Mouse (Mus musculus) C2C12 (cell line): ENCODE measurements around the gene Sv2b.

ENCODE experiments used
- CEBPB ChIP-seq: IDR thresholded peaks from one replicate; pipeline ENCODE4 v1.6.1; 2011; ENCODE audit warnings: low read depth, mild to moderate bottlenecking, control low read depth, moderate library complexity
- CTCF ChIP-seq: IDR thresholded peaks from one replicate; pipeline ENCODE4 v1.5.1; 2011; ENCODE audit not compliant: control insufficient read depth, insufficient read depth, insufficient read length
- FOSL1 ChIP-seq: IDR thresholded peaks from one replicate; pipeline ENCODE4 v1.8.0; 2011; ENCODE audit warnings: mild to moderate bottlenecking, low read length; ENCODE audit not compliant: poor library complexity, insufficient read depth, severe bottlenecking
- MYOG ChIP-seq: IDR thresholded peaks from one replicate; pipeline ENCODE4 v1.6.1; 2011; ENCODE audit not compliant: control insufficient read depth, insufficient read length; ENCODE audit errors: extremely low read depth
- USF1 ChIP-seq: IDR thresholded peaks from one replicate; pipeline ENCODE4 v1.6.1; 2011; ENCODE audit warnings: low read depth, mild to moderate bottlenecking, control low read depth, moderate library complexity

GRCm38 (mm10) chr7:75080163-75080562 is 228.9 kb downstream of the Sv2b start:
- TF ChIP-seq CTCF (no peak), USF1 (no peak), MYOG (no peak), FOSL1 (no peak), CEBPB (no peak)
